Mouse (Mus musculus): ENCODE measurements around the gene Sult2a4. TPM values are rescaled to one million over a fixed set of nuclear protein-coding genes. Genes with fewer than 3 reads are reported as not detected.
"Not testable (repeated sequence)": the region's sequence is repeated elsewhere in the genome, so short reads cannot be mapped to it uniquely, and the experiment has no call there.

Gene Sult2a4
- not detected in 2 replicates for polyA plus RNA-seq (2015; fragmentation: Nextera tagmentation; extraction: Ambion mirVana)

- ATAC-seq (replicated peaks); H3K27me3 ChIP-seq: not testable (repeated sequence)
Observed at GRCm38 (mm10) chr7:13989507-13989906, at the start of gene Sult2a4. Gene Sult2a4, minus strand, starts transcription at chr7:13989607.

GRCm38 (mm10) chr7:14030831-14031230 lies 41.4 kb upstream of the Sult2a4 start:
- ATAC-seq (replicated peaks); H3K4me2 ChIP-seq (replicated peaks); H3K36me3 ChIP-seq; H3K4me1 ChIP-seq; H3K9me3 ChIP-seq; H3K9ac ChIP-seq (replicated peaks); H3K27me3 ChIP-seq; H3K4me3 ChIP-seq; H3K27ac ChIP-seq (replicated peaks): not testable (repeated sequence)

More at GRCm38 (mm10) chr7:13989507-13989906, at the start of gene Sult2a4:
- not testable (repeated sequence) for H3K9ac ChIP-seq (replicated peaks); H3K36me3 ChIP-seq; H3K27ac ChIP-seq (replicated peaks); H3K4me2 ChIP-seq (replicated peaks); H3K4me1 ChIP-seq; H3K4me3 ChIP-seq
- peaks cover 15% of the 10 kb centered on the region; the same call in 1 of the 2 replicates for H3K9me3 ChIP-seq
- 90% methylated on average over 6 of the region's 6 CpGs for WGBS

- Histone ChIP-seq H3K9ac (replicated peaks) (no peak overlapping the region), H3K27ac (replicated peaks) (no peak overlapping the region), H3K9me3 (peaks cover 22% of the 10 kb centered on the region), H3K27me3 (no peaks in the 10 kb centered on the region), H3K4me2 (replicated peaks) (no peak overlapping the region), H3K4me3 (no peak overlapping the region), H3K36me3 (no peaks in the 10 kb centered on the region), H3K4me1 (no peaks in the 10 kb centered on the region)
- no peak for ATAC-seq (replicated peaks)
- WGBS: 88% methylated on average over 8 of the region's 8 CpGs
Observed at GRCm38 (mm10) chr7:14013083-14013482, 23.7 kb upstream of the Sult2a4 start.

GRCm38 (mm10) chr7:14010686-14011085 lies 21.3 kb upstream of the Sult2a4 start:
- not testable (repeated sequence) for ATAC-seq (replicated peaks); H3K4me1 ChIP-seq; H3K4me3 ChIP-seq; H3K27ac ChIP-seq (replicated peaks); H3K36me3 ChIP-seq; H3K4me2 ChIP-seq (replicated peaks); H3K9ac ChIP-seq (replicated peaks); H3K27me3 ChIP-seq
- H3K9me3 ChIP-seq: peaks cover 17% of the 10 kb centered on the region; the same call in 1 of the 2 replicates

Other genes starting within 250 kb of the Sult2a4 start
- not detected in 2 replicates for gene Sult2a1, start 152.2 kb downstream of the Sult2a4 start, polyA plus RNA-seq (2015; fragmentation: Nextera tagmentation; extraction: Ambion mirVana)
- gene Sult2a3, start 133.4 kb upstream of the Sult2a4 start, polyA plus RNA-seq (2015; fragmentation: Nextera tagmentation; extraction: Ambion mirVana): not detected in 2 replicates